13 mouse cellular contexts compared by ENCODE assay signal in genomic region chr4:62427978-62428758, GRCm38 (mm10). TPM values are rescaled to one million over a fixed set of nuclear protein-coding genes. Genes with fewer than 3 reads are reported as not detected.
DNase-seq lines count a peak whose midpoint lies in the region; ATAC-seq lines count a peak whose summit lies in the region.
"Had no signal": no experiment of that assay in that cellular context is flagged by ENCODE, and none has a peak within 500 bp of the region (broad histone marks: within the 10 kb centered on the region; RNA-seq: fewer than 3 reads in every experiment).

No protein-coding gene starts in this region.

- peaks cover 3% of the 10 kb centered on the region; the same call in 1 of the 2 replicates for H3K36me3 ChIP-seq in embryonic facial prominence, embryonic 11.5 days (replicated peaks; ENCODE audit: control insufficient read depth, insufficient read depth, low read depth, low read length)
- peaks cover 34% of the 10 kb centered on the region for H3K36me3 ChIP-seq in embryonic facial prominence, embryonic 10.5 days (replicated peaks)
- H3K36me3 ChIP-seq in hindbrain, embryonic 13.5 days = peaks cover 30% of the 10 kb centered on the region
- peaks cover 7% of the 10 kb centered on the region; the same call in 1 of the 2 replicates for H3K36me3 ChIP-seq in hindbrain, embryonic 11.5 days (ENCODE audit: control insufficient read depth, insufficient read depth, low read length)
- H3K36me3 ChIP-seq in embryonic facial prominence, embryonic 14.5 days (ENCODE audit: control insufficient read depth, insufficient read depth, low read length) = peaks cover 34% of the 10 kb centered on the region

- H3K4me1 ChIP-seq in embryonic facial prominence, embryonic 11.5 days (ENCODE audit: control insufficient read depth, insufficient read depth, low read length) = no peaks in the 10 kb centered on the region
- H3K4me1 ChIP-seq in embryonic facial prominence, embryonic 10.5 days = no peaks in the 10 kb centered on the region
- no peaks in the 10 kb centered on the region for H3K4me1 ChIP-seq in hindbrain, embryonic 13.5 days (replicated peaks)
- no peaks in the 10 kb centered on the region for H3K4me1 ChIP-seq in hindbrain, embryonic 11.5 days (replicated peaks; ENCODE audit: control insufficient read depth, insufficient read depth, low read length)
- H3K4me1 ChIP-seq in embryonic facial prominence, embryonic 14.5 days (ENCODE audit: control insufficient read depth, insufficient read depth, low read length) = no peaks in the 10 kb centered on the region
- H3K4me1 ChIP-seq: neural tube, embryonic 15.5 days had no signal

- no peak overlapping the region for H3K27ac ChIP-seq in embryonic facial prominence, embryonic 11.5 days (replicated peaks; ENCODE audit: low read depth, low read length)
- no peak overlapping the region for H3K27ac ChIP-seq in embryonic facial prominence, embryonic 10.5 days (replicated peaks)
- no peak overlapping the region for H3K27ac ChIP-seq in hindbrain, embryonic 13.5 days
- H3K27ac ChIP-seq in hindbrain, embryonic 11.5 days (ENCODE audit: low read depth, low read length) = no peak overlapping the region
- no peak overlapping the region for H3K27ac ChIP-seq in embryonic facial prominence, embryonic 14.5 days (replicated peaks; ENCODE audit: low read depth, low read length)
- H3K27ac ChIP-seq: neural tube, embryonic 15.5 days had no signal

- H3K4me2 ChIP-seq in embryonic facial prominence, embryonic 11.5 days (ENCODE audit: low read depth, low read length) = no peak overlapping the region
- no peak overlapping the region for H3K4me2 ChIP-seq in hindbrain, embryonic 13.5 days
- H3K4me2 ChIP-seq in hindbrain, embryonic 11.5 days (replicated peaks; ENCODE audit: low read depth, low read length) = no peak overlapping the region
- H3K4me2 ChIP-seq in embryonic facial prominence, embryonic 14.5 days (ENCODE audit: low read depth, low read length) = no peak overlapping the region
- H3K4me2 ChIP-seq: neural tube, embryonic 15.5 days had no signal

- ATAC-seq in embryonic facial prominence, embryonic 11.5 days (replicated peaks; ENCODE audit: insufficient number of reproducible peaks, low FRiP score, low TSS enrichment, low read depth) = peak; percentile 55; the same call in 1 of the 2 replicates
- ATAC-seq in hindbrain, embryonic 13.5 days (ENCODE audit: low FRiP score) = 0 out of 2 replicates have a peak, but pooled peaks have one; percentile 36
- no peak for ATAC-seq in hindbrain, embryonic 11.5 days (ENCODE audit: low FRiP score)
- ATAC-seq in embryonic facial prominence, embryonic 14.5 days (ENCODE audit: low read depth) = 0 out of 2 replicates have a peak, but pooled peaks have one; percentile 14
- no peak for ATAC-seq in erythroblast, adult 5-6 weeks (replicated peaks; ENCODE audit: low FRiP score, poor library complexity, severe bottlenecking)

- no peak overlapping the region for H3K4me3 ChIP-seq in embryonic facial prominence, embryonic 11.5 days (ENCODE audit: low read depth, low read length)
- H3K4me3 ChIP-seq in embryonic facial prominence, embryonic 10.5 days = no peak overlapping the region
- H3K4me3 ChIP-seq in hindbrain, embryonic 13.5 days = no peak overlapping the region
- no peak overlapping the region for H3K4me3 ChIP-seq in hindbrain, embryonic 11.5 days (ENCODE audit: low read depth, low read length)
- H3K4me3 ChIP-seq in embryonic facial prominence, embryonic 14.5 days (ENCODE audit: low read depth, low read length) = no peak overlapping the region
- H3K4me3 ChIP-seq: neural tube, embryonic 15.5 days had no signal

- DNase-seq in embryonic facial prominence, embryonic 11.5 days (ENCODE audit: low spot score) = no peak
- no peak for DNase-seq in embryonic facial prominence, embryonic 10.5 days (ENCODE audit: low spot score)
- no peak for DNase-seq in hindbrain, embryonic 11.5 days (ENCODE audit: low spot score)
- peak; percentile 25 for DNase-seq in 3134 (ENCODE audit: extremely low read depth, insufficient read length, low spot score)
- DNase-seq in embryonic facial prominence, embryonic 14.5 days (ENCODE audit: low spot score) = no peak
- DNase-seq in left cerebral cortex, postnatal 14 days (ENCODE audit: low spot score in 2 of 2) = no peak
- DNase-seq: thymus, postnatal 25 days had no signal

- WGBS in embryonic facial prominence, embryonic 11.5 days = 85% methylated on average over 17 of the region's 17 CpGs
- WGBS in embryonic facial prominence, embryonic 10.5 days = 77% methylated on average over 17 of the region's 17 CpGs
- 83% methylated on average over 17 of the region's 17 CpGs for WGBS in hindbrain, embryonic 13.5 days
- 79% methylated on average over 17 of the region's 17 CpGs for WGBS in hindbrain, embryonic 11.5 days
- 76% methylated on average over 14 of the region's 17 CpGs for WGBS in embryonic facial prominence, embryonic 14.5 days

- H3K9ac ChIP-seq in embryonic facial prominence, embryonic 11.5 days (replicated peaks; ENCODE audit: low read length) = no peak overlapping the region
- H3K9ac ChIP-seq in hindbrain, embryonic 13.5 days = no peak overlapping the region
- H3K9ac ChIP-seq in hindbrain, embryonic 11.5 days (ENCODE audit: low read depth, low read length) = no peak overlapping the region
- H3K9ac ChIP-seq in embryonic facial prominence, embryonic 14.5 days (ENCODE audit: low read depth, low read length) = no peak overlapping the region
- H3K9ac ChIP-seq: neural tube, embryonic 15.5 days had no signal

- no peaks in the 10 kb centered on the region for H3K27me3 ChIP-seq in embryonic facial prominence, embryonic 11.5 days (ENCODE audit: control insufficient read depth, insufficient read depth, low read length)
- no peaks in the 10 kb centered on the region for H3K27me3 ChIP-seq in embryonic facial prominence, embryonic 10.5 days (replicated peaks; ENCODE audit: low read depth, poor library complexity, severe bottlenecking)
- no peaks in the 10 kb centered on the region for H3K27me3 ChIP-seq in hindbrain, embryonic 13.5 days
- H3K27me3 ChIP-seq in hindbrain, embryonic 11.5 days (ENCODE audit: control insufficient read depth, insufficient read depth, low read length) = no peaks in the 10 kb centered on the region
- H3K27me3 ChIP-seq in embryonic facial prominence, embryonic 14.5 days (replicated peaks; ENCODE audit: control insufficient read depth, insufficient read depth, low read length) = no peaks in the 10 kb centered on the region
- H3K27me3 ChIP-seq: neural tube, embryonic 15.5 days had no signal

- no peaks in the 10 kb centered on the region for H3K9me3 ChIP-seq in embryonic facial prominence, embryonic 11.5 days (replicated peaks; ENCODE audit: control insufficient read depth, low read length)
- no peaks in the 10 kb centered on the region for H3K9me3 ChIP-seq in embryonic facial prominence, embryonic 10.5 days
- H3K9me3 ChIP-seq in hindbrain, embryonic 13.5 days = no peaks in the 10 kb centered on the region
- no peaks in the 10 kb centered on the region for H3K9me3 ChIP-seq in hindbrain, embryonic 11.5 days (ENCODE audit: control insufficient read depth, low read length)
- no peaks in the 10 kb centered on the region for H3K9me3 ChIP-seq in embryonic facial prominence, embryonic 14.5 days (ENCODE audit: control insufficient read depth, low read length)
- H3K9me3 ChIP-seq: neural tube, embryonic 15.5 days had no signal

- intact Hi-C loops in left cerebral cortex, postnatal 14 days (cut with DNase I) = no loop called here

RNA-seq across cellular contexts. Expression of gene Rnf183, which starts 6.9 kb away (rescaled TPM):
- polyA plus RNA-seq in embryonic facial prominence, embryonic 11.5 days (2014; fragmentation: Nextera tagmentation; extraction: Ambion mirVana) = not detected in 2 replicates
- not detected in 2 replicates for polyA plus RNA-seq in embryonic facial prominence, embryonic 10.5 days (2016; fragmentation: Nextera tagmentation; extraction: Ambion mirVana)
- polyA plus RNA-seq in hindbrain, embryonic 13.5 days (2015; fragmentation: Nextera tagmentation; extraction: Ambion mirVana) = not detected in 2 replicates
- not detected in 2 replicates for polyA plus RNA-seq in hindbrain, embryonic 11.5 days (2014; fragmentation: Nextera tagmentation; extraction: Ambion mirVana)
- polyA plus RNA-seq in embryonic facial prominence, embryonic 14.5 days (2014; fragmentation: Nextera tagmentation; extraction: Ambion mirVana) = 0.14 and 0.97 TPM in 2 replicates
- not detected for total RNA-seq in left cerebral cortex, postnatal 14 days (2021)
- total RNA-seq in erythroblast, adult 5-6 weeks (2015; ENCODE audit: low replicate concordance) = not detected in 2 replicates
- total RNA-seq in erythroblast, adult 5-6 weeks (2017; ENCODE audit: low replicate concordance) = not detected in 2 replicates
- total RNA-seq: left cerebral cortex, adult 18-20 months; megakaryocyte, adult 5-6 weeks had no signal
- polyA plus RNA-seq: intestine, embryonic 14.5 days had no signal

RNA-seq across cellular contexts. Expression of gene Prpf4, which starts 19.6 kb away (rescaled TPM):
- polyA plus RNA-seq in embryonic facial prominence, embryonic 11.5 days (2014; fragmentation: Nextera tagmentation; extraction: Ambion mirVana) = 31.8 and 31.9 TPM in 2 replicates
- 37.1 and 37.2 TPM in 2 replicates for polyA plus RNA-seq in embryonic facial prominence, embryonic 10.5 days (2016; fragmentation: Nextera tagmentation; extraction: Ambion mirVana)
- polyA plus RNA-seq in hindbrain, embryonic 13.5 days (2015; fragmentation: Nextera tagmentation; extraction: Ambion mirVana) = 17.0 and 17.8 TPM in 2 replicates
- polyA plus RNA-seq in hindbrain, embryonic 11.5 days (2014; fragmentation: Nextera tagmentation; extraction: Ambion mirVana) = 25.5 and 28.1 TPM in 2 replicates
- 16.4 and 17.9 TPM in 2 replicates for polyA plus RNA-seq in embryonic facial prominence, embryonic 14.5 days (2014; fragmentation: Nextera tagmentation; extraction: Ambion mirVana)
- 10 to 100 TPM; 11.5 to 11.6 TPM for total RNA-seq in left cerebral cortex, postnatal 14 days (2021)
- 1.3 and 2.7 TPM in 2 replicates for total RNA-seq in erythroblast, adult 5-6 weeks (2015; ENCODE audit: low replicate concordance)
- total RNA-seq in erythroblast, adult 5-6 weeks (2017; ENCODE audit: low replicate concordance) = 7.0 and 12.5 TPM in 2 replicates

RNA-seq across cellular contexts. Expression of gene Cdc26, which starts 19.7 kb away (rescaled TPM):
- polyA plus RNA-seq in embryonic facial prominence, embryonic 11.5 days (2014; fragmentation: Nextera tagmentation; extraction: Ambion mirVana) = 231 TPM in 2 replicates
- 207 and 215 TPM in 2 replicates for polyA plus RNA-seq in embryonic facial prominence, embryonic 10.5 days (2016; fragmentation: Nextera tagmentation; extraction: Ambion mirVana)
- 95.8 and 102 TPM in 2 replicates for polyA plus RNA-seq in hindbrain, embryonic 13.5 days (2015; fragmentation: Nextera tagmentation; extraction: Ambion mirVana)
- polyA plus RNA-seq in hindbrain, embryonic 11.5 days (2014; fragmentation: Nextera tagmentation; extraction: Ambion mirVana) = 177 and 178 TPM in 2 replicates
- polyA plus RNA-seq in embryonic facial prominence, embryonic 14.5 days (2014; fragmentation: Nextera tagmentation; extraction: Ambion mirVana) = 167 and 176 TPM in 2 replicates
- 10 to 100 TPM; 46.2 to 47.1 TPM for total RNA-seq in left cerebral cortex, postnatal 14 days (2021)
- 33.4 and 49.1 TPM in 2 replicates for total RNA-seq in erythroblast, adult 5-6 weeks (2015; ENCODE audit: low replicate concordance)
- total RNA-seq in erythroblast, adult 5-6 weeks (2017; ENCODE audit: low replicate concordance) = 30.9 and 33.0 TPM in 2 replicates

RNA-seq across cellular contexts. Expression of gene Wdr31, which starts 42.5 kb away (rescaled TPM):
- polyA plus RNA-seq in embryonic facial prominence, embryonic 11.5 days (2014; fragmentation: Nextera tagmentation; extraction: Ambion mirVana) = 6.4 and 7.1 TPM in 2 replicates
- polyA plus RNA-seq in embryonic facial prominence, embryonic 10.5 days (2016; fragmentation: Nextera tagmentation; extraction: Ambion mirVana) = 9.9 and 11.0 TPM in 2 replicates
- polyA plus RNA-seq in hindbrain, embryonic 13.5 days (2015; fragmentation: Nextera tagmentation; extraction: Ambion mirVana) = 8.8 and 9.0 TPM in 2 replicates
- 6.4 and 6.9 TPM in 2 replicates for polyA plus RNA-seq in hindbrain, embryonic 11.5 days (2014; fragmentation: Nextera tagmentation; extraction: Ambion mirVana)
- polyA plus RNA-seq in embryonic facial prominence, embryonic 14.5 days (2014; fragmentation: Nextera tagmentation; extraction: Ambion mirVana) = 5.3 and 5.4 TPM in 2 replicates
- 1 to 10 TPM; 9.0 to 9.4 TPM for total RNA-seq in left cerebral cortex, postnatal 14 days (2021)
- total RNA-seq in erythroblast, adult 5-6 weeks (2015; ENCODE audit: low replicate concordance) = 0.63 TPM in 1 of 2 replicates, not detected in the other
- 0.42 TPM in 1 of 2 replicates, not detected in the other for total RNA-seq in erythroblast, adult 5-6 weeks (2017; ENCODE audit: low replicate concordance)
- total RNA-seq: megakaryocyte, adult 5-6 weeks had no signal

RNA-seq across cellular contexts. Expression of gene Bspry, which starts 51.7 kb away (rescaled TPM):
- 1.8 and 2.2 TPM in 2 replicates for polyA plus RNA-seq in embryonic facial prominence, embryonic 11.5 days (2014; fragmentation: Nextera tagmentation; extraction: Ambion mirVana)
- 1.8 and 2.6 TPM in 2 replicates for polyA plus RNA-seq in embryonic facial prominence, embryonic 10.5 days (2016; fragmentation: Nextera tagmentation; extraction: Ambion mirVana)
- polyA plus RNA-seq in hindbrain, embryonic 13.5 days (2015; fragmentation: Nextera tagmentation; extraction: Ambion mirVana) = 0.43 and 0.95 TPM in 2 replicates
- 0.94 and 1.0 TPM in 2 replicates for polyA plus RNA-seq in hindbrain, embryonic 11.5 days (2014; fragmentation: Nextera tagmentation; extraction: Ambion mirVana)
- polyA plus RNA-seq in embryonic facial prominence, embryonic 14.5 days (2014; fragmentation: Nextera tagmentation; extraction: Ambion mirVana) = 8.1 and 8.7 TPM in 2 replicates
- under 1 TPM; 0.42 to 0.70 TPM for total RNA-seq in left cerebral cortex, postnatal 14 days (2021)
- not detected in 2 replicates for total RNA-seq in erythroblast, adult 5-6 weeks (2015; ENCODE audit: low replicate concordance)
- total RNA-seq in erythroblast, adult 5-6 weeks (2017; ENCODE audit: low replicate concordance) = not detected in 2 replicates

Comparison
In these comparisons a context has a peak if more than half of its experiments do, and no peak if none do; other contexts are left out.
1. ATAC-seq: peak in embryonic facial prominence, embryonic 11.5 days (single experiment), hindbrain, embryonic 13.5 days (single experiment) and embryonic facial prominence, embryonic 14.5 days (single experiment); none in hindbrain, embryonic 11.5 days (single experiment) and erythroblast, adult 5-6 weeks (single experiment).